Mouse (Mus musculus) hindbrain, embryonic 16.5 days (tissue): ENCODE data around the gene Ubr3. TPM values are rescaled to one million over a fixed set of nuclear protein-coding genes. Genes with fewer than 3 reads are reported as not detected.
A peak's percentile ranks its signal among the peaks of the same experiment; 100 is the strongest.

Source experiments
- ATAC-seq: fragments of 200-750 bp; cut with Nextera tagmentation; 2 replicates; pipeline ENCODE4 v1.8.0; 2017; ENCODE audit warnings: moderate TSS enrichment, moderate library complexity
- H3K27ac ChIP-seq: fragments of 300-500 bp; sonication (generic); 2 replicates; pipeline ENCODE4 v1.5.1; 2014; ENCODE audit warnings: low read depth, mild to moderate bottlenecking, control low read depth, low read length, moderate library complexity
- H3K27me3 ChIP-seq: fragments of 300-500 bp; sonication (generic); replicated peaks from 2 replicates; pipeline ENCODE4 v1.6.1; 2014; ENCODE audit warnings: low read length; ENCODE audit not compliant: control insufficient read depth, insufficient read depth
- H3K36me3 ChIP-seq: fragments of 300-500 bp; sonication (generic); 2 replicates; pipeline ENCODE4 v1.6.1; 2014; ENCODE audit warnings: mild to moderate bottlenecking, low read length, moderate library complexity, mixed read lengths; ENCODE audit not compliant: control insufficient read depth, insufficient read depth
- H3K4me1 ChIP-seq: fragments of 300-500 bp; sonication (generic); 2 replicates; pipeline ENCODE4 v1.6.1; 2014; ENCODE audit warnings: low read depth, low read length; ENCODE audit not compliant: control insufficient read depth, insufficient read depth
- H3K4me2 ChIP-seq: fragments of 300-500 bp; sonication (generic); 2 replicates; pipeline ENCODE4 v1.6.1; 2014; ENCODE audit warnings: mild to moderate bottlenecking, low read length, control low read depth, moderate library complexity
- H3K4me3 ChIP-seq: fragments of 300-500 bp; sonication (generic); 2 replicates; pipeline ENCODE4 v1.5.1; 2014; ENCODE audit warnings: mild to moderate bottlenecking, low read length, control low read depth, moderate library complexity
- H3K9ac ChIP-seq: fragments of 300-500 bp; sonication (generic); 2 replicates; pipeline ENCODE4 v1.6.1; 2014; ENCODE audit warnings: low read depth, mild to moderate bottlenecking, control low read depth, low read length, moderate library complexity
- H3K9me3 ChIP-seq: fragments of 300-500 bp; sonication (generic); 2 replicates; pipeline ENCODE4 v1.6.1; 2014; ENCODE audit warnings: mild to moderate bottlenecking, low read length, moderate library complexity; ENCODE audit not compliant: control insufficient read depth
- WGBS: fragments of 180-500 bp; shearing (Covaris S2); extraction: QIAGEN DNeasy Blood & Tissue Kit; methylation state at CpG from one replicate; pipeline ENCODE4 v1.1.7; 2014; 5-methylcytosine and 5-hydroxymethylcytosine counted together
- polyA plus RNA-seq: library from polyadenylated mRNA; unstranded; fragments of >200 nt; fragmentation: Nextera tagmentation; extraction: Ambion mirVana; gene quantifications from 2 replicates; pipeline ENCODE4 v1.2.1, GENCODE M21; 2015

The Ubr3 gene
- polyA plus RNA-seq = 13.4 and 15.8 TPM in 2 replicates

- ATAC-seq = peak; percentile 99
- Histone ChIP-seq H3K27me3 (no peaks in the 10 kb centered on the region), H3K27ac (peak within 1 kb of the TSS; percentile 93), H3K4me3 (peak within 1 kb of the TSS; percentile 99), H3K9ac (peak within 1 kb of the TSS; percentile 100), H3K4me2 (peak within 1 kb of the TSS; percentile 62), H3K9me3 (no peaks in the 10 kb centered on the region), H3K36me3 (no peaks in the 10 kb centered on the region; the same call in 1 of the 2 replicates), H3K4me1 (peaks cover 17% of the 10 kb centered on the region)
- 0% methylated on average over 44 of the region's 65 CpGs for whole genome bisulfite sequencing
These were observed at the start of gene Ubr3 for GRCm38 (mm10) chr2:69897039-69897617. Ubr3 (plus strand) TSS chr2:69897246.

DNA sequence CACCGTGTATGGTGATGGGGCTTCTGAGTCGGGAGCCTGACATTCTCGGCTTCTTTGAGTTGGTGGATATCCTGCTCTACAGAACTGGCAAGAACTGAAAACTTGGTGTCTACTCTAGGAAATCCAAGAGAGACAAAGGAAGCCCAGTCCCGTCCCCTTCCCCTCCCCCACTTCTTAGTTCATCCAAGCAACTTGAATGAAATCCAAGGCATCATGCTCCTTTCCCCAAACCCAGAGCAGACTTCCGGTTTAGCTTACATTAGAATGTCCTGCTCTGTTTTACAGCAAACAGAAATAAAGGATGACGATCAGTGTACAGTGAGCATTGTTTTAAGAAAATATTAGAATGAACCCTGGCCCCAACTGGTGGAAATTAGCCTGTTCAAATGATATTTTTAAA, 47.8 kb upstream of the Ubr3 start:
- Histone ChIP-seq H3K9me3 (0 out of 2 replicates have a peak, but pooled peaks cover 3% of the 10 kb centered on the region), H3K9ac (no peak overlapping the region), H3K4me3 (no peak overlapping the region), H3K27ac (no peak overlapping the region), H3K36me3 (no peaks in the 10 kb centered on the region), H3K4me1 (no peaks in the 10 kb centered on the region), H3K27me3 (no peaks in the 10 kb centered on the region), H3K4me2 (no peak overlapping the region)
- 62% methylated on average over 6 of the region's 6 CpGs for WGBS
- ATAC-seq = no peak

GRCm38 (mm10) chr2:69851427-69852058, 45.5 kb upstream of the Ubr3 start:
- Histone ChIP-seq H3K36me3 (no peaks in the 10 kb centered on the region), H3K9me3 (no peaks in the 10 kb centered on the region), H3K9ac (no peak overlapping the region), H3K27me3 (no peaks in the 10 kb centered on the region), H3K4me3 (no peak overlapping the region), H3K4me2 (no peak overlapping the region), H3K4me1 (no peaks in the 10 kb centered on the region), H3K27ac (no peak overlapping the region)
- no peak for ATAC-seq
- 76% methylated on average over 2 of the region's 2 CpGs for WGBS

GRCm38 (mm10) chr2:69856392-69856791, 40.7 kb upstream of the Ubr3 start:
- H3K4me2 ChIP-seq = no peak overlapping the region
- H3K9me3 ChIP-seq = no peaks in the 10 kb centered on the region
- H3K27me3 ChIP-seq = no peaks in the 10 kb centered on the region
- no peak overlapping the region for H3K9ac ChIP-seq
- WGBS = 66% methylated on average over 8 of the region's 8 CpGs
- H3K27ac ChIP-seq = no peak overlapping the region
- ATAC-seq = no peak
- H3K4me1 ChIP-seq = no peaks in the 10 kb centered on the region
- H3K4me3 ChIP-seq = no peak overlapping the region
- no peaks in the 10 kb centered on the region for H3K36me3 ChIP-seq

DNA sequence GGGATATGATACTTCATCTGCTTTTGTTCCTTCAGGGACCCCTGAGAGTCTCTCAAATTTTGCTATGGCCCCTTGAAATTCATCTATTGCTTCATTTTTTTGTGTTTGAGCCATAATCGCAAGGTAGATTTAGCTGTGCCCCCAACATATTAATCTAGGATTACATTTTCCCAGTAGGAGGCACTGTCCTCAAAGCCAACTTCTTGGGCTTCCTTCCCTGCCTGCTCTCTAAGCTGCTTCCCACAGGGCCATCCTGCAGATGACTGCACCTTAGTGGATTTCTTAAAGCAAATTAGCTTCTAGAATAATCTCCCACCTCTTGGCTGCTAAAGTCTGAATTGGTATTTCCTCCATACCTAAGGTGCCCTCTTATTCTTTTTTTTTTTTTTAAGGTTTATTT, 39.2 kb upstream of the Ubr3 start:
- WGBS = 92% methylated on average over 1 of the region's 1 CpGs
- no peak overlapping the region for H3K27ac ChIP-seq
- H3K27me3 ChIP-seq = no peaks in the 10 kb centered on the region
- H3K9ac ChIP-seq = no peak overlapping the region
- H3K36me3 ChIP-seq = no peaks in the 10 kb centered on the region
- no peak overlapping the region for H3K4me3 ChIP-seq
- H3K4me1 ChIP-seq = peaks cover 8% of the 10 kb centered on the region
- no peak for ATAC-seq
- no peaks in the 10 kb centered on the region for H3K9me3 ChIP-seq
- H3K4me2 ChIP-seq = no peak overlapping the region

GRCm38 (mm10) chr2:69860972-69861452, 36.0 kb upstream of the Ubr3 start:
- Histone ChIP-seq H3K36me3 (no peaks in the 10 kb centered on the region), H3K27ac (peak overlapping the region; percentile 93), H3K9ac (peak overlapping the region; percentile 98), H3K27me3 (no peaks in the 10 kb centered on the region), H3K4me3 (peak overlapping the region; percentile 99), H3K4me1 (peaks cover 18% of the 10 kb centered on the region), H3K9me3 (no peaks in the 10 kb centered on the region), H3K4me2 (peak overlapping the region; percentile 84)
- ATAC-seq = peak; percentile 68
- WGBS = 10% methylated on average over 13 of the region's 13 CpGs

DNA sequence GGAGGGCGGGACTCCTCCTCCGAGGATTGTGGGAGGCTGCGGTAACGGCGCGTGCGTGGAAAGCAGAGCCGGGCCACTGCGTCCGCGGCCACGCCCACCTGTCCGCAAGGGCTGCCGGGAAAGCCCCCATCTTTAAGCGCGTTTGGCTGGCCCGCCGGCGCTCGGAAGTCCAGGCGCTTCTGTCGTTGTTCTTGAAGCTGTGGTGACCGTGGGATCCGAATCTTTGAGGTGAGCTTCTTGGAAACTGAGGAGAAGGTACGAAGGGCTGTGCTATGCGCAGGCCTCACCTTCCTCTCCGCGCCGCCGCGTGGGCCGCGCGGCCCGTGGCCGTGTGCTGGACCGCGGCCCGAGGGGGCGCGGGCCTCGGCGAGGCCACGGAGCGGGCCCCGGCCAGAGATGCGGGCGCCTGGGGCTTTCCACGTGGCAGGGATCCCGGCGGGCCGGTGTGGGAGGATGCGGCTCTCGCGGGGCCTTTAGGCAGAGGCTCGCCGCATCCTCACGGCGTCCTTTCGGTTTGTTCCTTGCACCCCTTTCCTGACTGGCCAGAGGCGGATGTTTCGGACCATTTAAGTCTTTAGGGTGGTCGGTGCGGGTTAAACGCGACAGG, 35.5 kb upstream of the Ubr3 start, which contains the start of gene Ssb:
Gene Ssb, plus strand, starts transcription at position 78 of the 607 bp plus-strand sequence.
- H3K36me3 ChIP-seq = no peaks in the 10 kb centered on the region
- H3K27me3 ChIP-seq = no peaks in the 10 kb centered on the region
- no peaks in the 10 kb centered on the region for H3K9me3 ChIP-seq
- peaks cover 18% of the 10 kb centered on the region for H3K4me1 ChIP-seq
- ATAC-seq = peak; percentile 98
- peak within 1 kb of the TSS; percentile 98 for H3K9ac ChIP-seq
- WGBS = under 1% methylated on average over 58 of the region's 66 CpGs
- peak within 1 kb of the TSS; percentile 93 for H3K27ac ChIP-seq
- peak within 1 kb of the TSS; percentile 84 for H3K4me2 ChIP-seq
- H3K4me3 ChIP-seq = peak within 1 kb of the TSS; percentile 99

DNA sequence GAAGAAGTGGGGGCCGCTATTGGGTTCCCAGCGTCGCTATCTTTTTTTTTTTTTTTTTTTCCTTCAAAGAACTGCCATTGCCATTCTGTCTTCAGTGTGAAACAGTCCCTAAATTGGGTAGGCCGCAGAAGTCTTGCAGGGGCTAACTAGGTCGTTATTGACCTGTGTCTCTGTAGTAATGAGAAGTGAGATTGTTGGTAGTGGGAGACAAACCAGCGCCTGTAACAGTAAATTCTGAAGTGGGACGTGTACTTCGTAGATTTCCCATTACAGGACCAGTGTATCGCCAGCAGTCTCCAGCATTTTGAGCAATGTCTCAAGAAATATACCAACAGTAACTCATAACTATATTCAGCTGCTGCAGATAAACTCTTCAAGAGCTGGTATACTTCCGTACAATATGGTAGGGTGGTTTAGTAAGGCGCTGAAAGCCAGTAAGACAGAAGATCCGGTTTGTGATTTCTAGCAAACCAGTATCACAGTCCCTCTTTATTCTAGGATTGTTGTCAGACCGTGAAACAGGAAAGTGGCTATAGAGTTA, 34.9 kb upstream of the Ubr3 start:
- H3K4me2 ChIP-seq = peak overlapping the region; percentile 72
- WGBS = 3% methylated on average over 13 of the region's 13 CpGs
- ATAC-seq = no peak
- no peaks in the 10 kb centered on the region for H3K27me3 ChIP-seq
- H3K9me3 ChIP-seq = no peaks in the 10 kb centered on the region
- H3K36me3 ChIP-seq = peaks cover 2% of the 10 kb centered on the region; the same call in 1 of the 2 replicates
- H3K27ac ChIP-seq = peak overlapping the region; percentile 93; the same call in 1 of the 2 replicates
- H3K4me3 ChIP-seq = peak overlapping the region; percentile 99
- H3K4me1 ChIP-seq = peaks cover 18% of the 10 kb centered on the region
- H3K9ac ChIP-seq = peak overlapping the region; percentile 98

GRCm38 (mm10) chr2:69883990-69884391, 13.1 kb upstream of the Ubr3 start:
- Histone ChIP-seq H3K27me3 (no peaks in the 10 kb centered on the region), H3K27ac (no peak overlapping the region), H3K4me1 (peaks cover 6% of the 10 kb centered on the region; the same call in 1 of the 2 replicates), H3K36me3 (no peaks in the 10 kb centered on the region), H3K4me3 (no peak overlapping the region), H3K4me2 (no peak overlapping the region), H3K9ac (no peak overlapping the region), H3K9me3 (no peaks in the 10 kb centered on the region)
- ATAC-seq = no peak
- WGBS = 67% methylated on average over 2 of the region's 2 CpGs
